Mouse (Mus musculus) limb, embryonic 15.5 days (tissue): Measurements from ENCODE around the gene Rpa1. TPM values are rescaled to one million over a fixed set of nuclear protein-coding genes. Genes with fewer than 3 reads are reported as not detected.

Source experiments
- ATAC-seq: fragments of 200-750 bp; cut with Nextera tagmentation; 2 replicates; pipeline ENCODE4 v1.8.0; 2017; ENCODE audit warnings: low read depth, moderate TSS enrichment; ENCODE audit not compliant: insufficient number of reproducible peaks, low FRiP score, low TSS enrichment
- H3K27ac ChIP-seq: fragments of 300-500 bp; sonication (generic); 2 replicates; pipeline ENCODE4 v1.5.1; 2015; ENCODE audit warnings: moderate library complexity, mild to moderate bottlenecking, inconsistent platforms
- H3K27me3 ChIP-seq: fragments of 300-500 bp; sonication (generic); 2 replicates; pipeline ENCODE4 v1.6.1; 2015; ENCODE audit warnings: inconsistent platforms
- H3K36me3 ChIP-seq: fragments of 300-500 bp; sonication (generic); 2 replicates; pipeline ENCODE4 v1.6.1; 2015; ENCODE audit warnings: inconsistent platforms
- H3K4me1 ChIP-seq: fragments of 300-500 bp; sonication (generic); 2 replicates; pipeline ENCODE4 v1.6.1; 2015; ENCODE audit warnings: inconsistent platforms
- H3K4me2 ChIP-seq: fragments of 300-500 bp; sonication (generic); 2 replicates; pipeline ENCODE4 v1.6.1; 2015; ENCODE audit warnings: mild to moderate bottlenecking, inconsistent platforms
- H3K4me3 ChIP-seq: fragments of 300-500 bp; sonication (generic); 2 replicates; pipeline ENCODE4 v1.5.1; 2015; ENCODE audit warnings: mild to moderate bottlenecking, inconsistent platforms
- H3K9ac ChIP-seq: fragments of 300-500 bp; sonication (generic); 2 replicates; pipeline ENCODE4 v1.6.1; 2015; ENCODE audit warnings: inconsistent platforms
- H3K9me3 ChIP-seq: fragments of 300-500 bp; sonication (generic); 2 replicates; pipeline ENCODE4 v1.6.1; 2016; ENCODE audit warnings: inconsistent platforms
- WGBS: fragments of 180-500 bp; shearing (Covaris S2); methylation state at CpG from one replicate; pipeline ENCODE4 v1.1.7; 2015; 5-methylcytosine and 5-hydroxymethylcytosine counted together
- polyA plus RNA-seq: library from polyadenylated mRNA; unstranded; fragments of >200 nt; fragmentation: Nextera tagmentation; extraction: Ambion mirVana; gene quantifications from 2 replicates; pipeline ENCODE4 v1.2.1, GENCODE M21; 2015

The Rpa1 gene
- polyA plus RNA-seq, 1 experiment from 2014 or later: 102 TPM

DNA sequence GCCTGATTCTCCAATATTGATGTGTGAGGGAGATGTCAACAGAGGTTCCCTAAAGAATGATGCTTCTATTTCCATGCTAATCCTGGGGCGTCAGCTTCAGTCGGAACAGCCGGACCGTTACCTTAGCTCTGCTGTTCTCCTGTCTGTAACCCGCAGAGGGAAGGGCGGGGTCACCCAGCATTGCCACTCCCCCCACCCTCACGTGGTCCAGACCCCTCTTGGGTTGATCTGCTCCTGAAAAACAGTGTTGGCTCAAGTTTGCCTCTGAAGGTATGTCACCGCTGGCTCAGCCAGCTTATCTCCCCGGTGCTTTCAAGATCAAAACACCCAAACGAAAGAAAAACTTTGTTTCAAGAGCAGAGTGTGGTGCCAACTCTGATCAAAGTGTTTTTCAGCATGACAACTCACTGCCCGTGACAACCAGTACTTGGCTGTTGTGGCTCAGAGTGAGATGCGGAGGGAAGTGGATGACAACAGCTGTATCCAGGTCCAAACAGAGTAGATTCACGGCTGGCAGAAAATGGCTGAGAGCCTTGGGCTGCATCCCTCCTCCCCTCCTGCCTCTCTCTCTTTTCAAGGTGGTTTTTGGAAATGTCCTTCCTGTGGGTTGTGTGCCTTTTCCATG, 65.5 kb downstream of the Rpa1 start:
- Histone ChIP-seq H3K27ac (no peak overlapping the region), H3K36me3 (no peaks in the 10 kb centered on the region), H3K27me3 (peaks cover 37% of the 10 kb centered on the region), H3K4me2 (0 out of 2 replicates have a peak overlapping the region, but pooled peaks have one; percentile 12), H3K9ac (no peak overlapping the region), H3K9me3 (no peaks in the 10 kb centered on the region), H3K4me3 (no peak overlapping the region), H3K4me1 (peaks cover 33% of the 10 kb centered on the region)
- 11% methylated on average over 13 of the region's 13 CpGs for whole genome bisulfite sequencing
- ATAC-seq: no peak

DNA sequence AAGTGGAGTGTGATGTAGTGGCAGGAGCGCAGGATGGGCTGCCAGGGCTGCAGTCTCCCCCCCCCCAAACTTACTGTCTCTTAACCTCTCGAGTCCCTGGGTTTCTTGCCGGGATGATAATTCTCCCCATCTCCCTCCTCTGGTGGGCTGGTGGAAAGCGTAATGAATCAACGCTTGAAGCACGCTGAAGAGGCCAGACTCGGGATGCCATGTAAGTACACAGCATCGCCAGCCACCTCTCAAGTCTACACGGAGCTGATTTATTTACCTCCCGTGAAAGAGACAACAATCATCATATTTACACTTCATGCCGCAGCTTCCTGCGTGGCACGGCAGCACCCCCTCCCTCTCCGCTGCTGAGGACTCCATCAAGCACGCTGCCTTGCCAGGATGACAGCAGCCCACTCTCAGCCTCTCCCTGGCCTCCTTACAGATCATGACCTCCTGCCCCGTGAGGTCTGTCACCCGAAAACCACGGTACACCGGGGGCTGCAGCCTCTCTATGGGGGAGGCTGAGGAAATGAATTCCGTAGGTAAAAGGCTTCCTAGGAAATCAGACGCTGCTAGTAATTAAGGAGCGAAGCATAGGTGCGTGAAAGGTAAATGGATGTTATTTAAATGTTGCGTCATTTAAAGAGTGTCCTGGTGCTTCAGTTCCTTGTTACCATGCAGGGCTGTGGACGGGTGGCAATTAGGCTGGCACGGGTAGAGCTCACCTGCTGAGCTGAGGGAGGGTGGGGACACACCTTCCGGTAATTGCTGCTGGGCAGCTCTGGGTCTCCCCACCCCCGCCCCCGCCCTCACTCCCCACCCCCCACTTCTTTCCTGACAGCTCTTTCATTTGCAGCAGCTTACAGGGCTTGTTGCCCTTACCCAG, 66.5 kb downstream of the Rpa1 start:
- no peak overlapping the region for H3K27ac ChIP-seq
- no peaks in the 10 kb centered on the region for H3K36me3 ChIP-seq
- H3K4me3 ChIP-seq: peak overlapping the region; percentile 7; the same call in 1 of the 2 replicates
- peaks cover 33% of the 10 kb centered on the region for H3K4me1 ChIP-seq
- no peak for ATAC-seq
- peak overlapping the region; percentile 12; the same call in 1 of the 2 replicates for H3K4me2 ChIP-seq
- no peaks in the 10 kb centered on the region for H3K9me3 ChIP-seq
- no peak overlapping the region for H3K9ac ChIP-seq
- 10% methylated on average over 29 of the region's 29 CpGs for WGBS
- peaks cover 37% of the 10 kb centered on the region for H3K27me3 ChIP-seq

DNA sequence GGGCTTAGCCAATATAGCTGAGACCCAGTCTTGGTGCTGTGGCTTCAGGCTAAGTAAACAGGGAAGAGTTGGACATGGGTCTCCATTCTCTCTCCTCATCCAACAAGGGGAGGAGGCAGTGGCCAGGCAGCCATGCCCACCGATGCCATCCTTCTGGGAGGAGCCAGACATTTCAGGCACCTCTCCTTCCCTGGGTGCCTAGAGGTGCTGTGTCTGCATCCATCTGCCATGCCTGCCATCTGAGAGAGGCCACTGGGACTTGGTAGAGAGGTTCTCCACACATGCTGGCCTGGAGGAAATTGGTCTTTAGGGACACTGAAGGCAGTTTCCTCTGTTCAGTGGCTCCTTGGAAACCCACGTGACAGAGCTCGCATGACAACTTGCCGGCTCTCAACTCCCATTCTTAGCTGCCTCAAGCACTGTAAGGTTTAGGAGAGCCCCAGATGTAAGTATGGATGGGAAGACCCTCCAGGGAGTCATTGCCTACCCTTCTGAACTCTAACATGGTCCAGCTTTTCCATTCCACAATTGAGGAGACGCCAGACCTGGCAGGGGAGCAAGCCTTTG, 67.6 kb downstream of the Rpa1 start:
- no peak for ATAC-seq
- H3K36me3 ChIP-seq: no peaks in the 10 kb centered on the region
- H3K9me3 ChIP-seq: no peaks in the 10 kb centered on the region
- no peak overlapping the region for H3K4me3 ChIP-seq
- H3K27ac ChIP-seq: no peak overlapping the region
- H3K9ac ChIP-seq: no peak overlapping the region
- H3K27me3 ChIP-seq: peaks cover 37% of the 10 kb centered on the region
- 50% methylated on average over 5 of the region's 5 CpGs for WGBS
- no peak overlapping the region for H3K4me2 ChIP-seq
- peaks cover 33% of the 10 kb centered on the region for H3K4me1 ChIP-seq

DNA sequence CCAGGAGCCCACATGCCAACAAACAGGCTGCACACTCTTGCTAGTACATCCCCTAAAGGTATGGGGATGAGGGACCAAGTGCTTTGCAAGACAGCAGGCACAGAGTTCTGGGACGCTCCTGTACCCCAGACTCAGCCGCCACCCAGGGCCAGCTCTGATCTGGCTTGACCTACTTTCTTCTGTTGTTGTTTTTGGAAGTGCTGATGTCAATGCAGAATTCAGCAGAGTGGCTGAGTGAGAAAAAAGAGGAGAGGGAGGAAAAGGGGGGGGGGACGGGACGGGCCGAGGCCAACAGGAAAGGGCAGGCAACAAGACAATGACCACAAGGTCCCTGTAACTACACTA, 68.1 kb downstream of the Rpa1 start:
- no peak overlapping the region for H3K4me3 ChIP-seq
- peaks cover 37% of the 10 kb centered on the region for H3K4me1 ChIP-seq
- 57% methylated on average over 5 of the region's 5 CpGs for WGBS
- no peak for ATAC-seq
- peaks cover 37% of the 10 kb centered on the region for H3K27me3 ChIP-seq
- no peak overlapping the region for H3K27ac ChIP-seq
- no peaks in the 10 kb centered on the region for H3K36me3 ChIP-seq
- no peak overlapping the region for H3K9ac ChIP-seq
- H3K4me2 ChIP-seq: no peak overlapping the region
- no peaks in the 10 kb centered on the region for H3K9me3 ChIP-seq

DNA sequence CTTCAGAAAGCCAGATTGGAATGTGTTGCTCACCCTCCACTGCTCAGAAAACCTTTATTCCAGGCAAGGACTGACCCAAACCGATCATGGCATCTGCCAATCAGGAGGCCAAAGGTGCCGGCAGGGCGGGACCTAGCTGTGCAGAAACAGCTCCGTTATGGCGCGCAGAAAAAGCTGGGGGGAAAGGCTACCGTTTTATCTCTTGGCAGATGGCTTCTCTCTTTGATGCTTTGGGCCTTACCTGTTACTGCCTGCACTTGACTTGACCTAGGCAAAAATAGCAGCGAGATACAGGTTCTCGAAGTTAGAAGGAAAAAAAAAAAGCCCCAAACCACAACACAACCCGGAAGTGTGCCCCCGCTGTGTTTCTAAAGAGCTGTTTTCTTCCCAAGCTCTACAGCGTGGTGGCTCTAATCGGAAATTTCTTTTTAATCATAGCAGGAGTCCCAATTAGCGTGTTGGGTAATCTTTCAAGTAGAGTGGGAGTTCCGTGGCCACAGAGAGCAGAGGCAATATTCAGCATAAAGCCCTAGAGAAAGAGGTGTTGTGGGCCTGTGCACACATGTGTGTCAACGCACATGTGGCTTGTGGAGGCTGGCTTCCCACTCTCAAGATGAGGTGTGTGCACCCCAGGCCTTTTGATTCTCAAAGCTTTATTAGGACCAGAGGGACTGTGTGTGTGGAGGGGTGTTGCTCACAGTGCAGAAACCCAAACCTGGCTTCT, 68.6 kb downstream of the Rpa1 start:
- peaks cover 41% of the 10 kb centered on the region for H3K4me1 ChIP-seq

DNA sequence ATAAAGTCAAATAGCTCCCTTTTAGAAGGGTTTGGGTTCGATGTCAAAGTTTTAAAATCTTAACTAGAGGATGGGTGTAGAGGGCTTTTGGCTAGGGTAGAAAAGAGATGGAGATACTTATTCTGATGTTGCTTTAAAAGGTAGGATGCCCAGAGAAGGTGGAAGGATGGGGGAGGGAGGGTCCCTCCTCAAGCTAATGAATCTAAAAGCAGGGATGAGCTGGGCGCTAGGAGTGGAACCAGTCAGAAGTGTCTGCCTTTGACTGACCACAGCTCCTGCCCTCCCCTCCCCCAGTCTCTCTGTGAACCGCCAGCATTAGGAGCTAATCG, 69.1 kb downstream of the Rpa1 start:
- Histone ChIP-seq H3K4me2 (peak overlapping the region; percentile 43), H3K27ac (no peak overlapping the region), H3K27me3 (peaks cover 37% of the 10 kb centered on the region), H3K9ac (no peak overlapping the region), H3K4me1 (peaks cover 41% of the 10 kb centered on the region), H3K9me3 (no peaks in the 10 kb centered on the region), H3K4me3 (peak overlapping the region; percentile 17; the same call in 1 of the 2 replicates), H3K36me3 (no peaks in the 10 kb centered on the region)
- WGBS: 23% methylated on average over 4 of the region's 4 CpGs
- ATAC-seq: no peak

More for the DNA sequence above, 68.6 kb downstream of the Rpa1 start:
- H3K9me3 ChIP-seq: no peaks in the 10 kb centered on the region
- H3K36me3 ChIP-seq: no peaks in the 10 kb centered on the region
- H3K4me2 ChIP-seq: peak overlapping the region; percentile 43
- 0 out of 2 replicates have a peak overlapping the region, but pooled peaks have one; percentile 3 for H3K9ac ChIP-seq
- H3K27ac ChIP-seq: no peak overlapping the region
- peaks cover 37% of the 10 kb centered on the region for H3K27me3 ChIP-seq
- H3K4me3 ChIP-seq: peak overlapping the region; percentile 17
- ATAC-seq: no peak
- WGBS: 8% methylated on average over 16 of the region's 16 CpGs

DNA sequence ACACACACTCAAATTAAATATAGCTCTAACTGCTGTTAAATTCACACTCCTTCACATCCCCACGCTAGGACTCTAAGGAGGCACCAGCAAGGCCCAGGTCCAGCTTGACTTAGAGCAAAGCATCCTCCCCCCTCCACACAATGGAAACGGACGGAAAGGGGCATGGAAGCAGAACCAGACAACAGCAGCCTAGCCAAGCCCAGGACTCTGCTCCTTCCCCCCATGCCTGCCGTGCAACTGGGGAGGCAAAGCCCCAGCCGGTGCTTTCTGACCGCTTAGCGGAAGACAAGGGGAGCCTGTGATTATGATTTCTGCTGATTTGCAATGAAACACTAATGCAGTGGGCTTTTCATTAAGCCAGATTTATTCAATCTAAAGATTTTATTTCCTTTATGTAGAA, 70.0 kb downstream of the Rpa1 start:
- WGBS: 66% methylated on average over 7 of the region's 7 CpGs
- peaks cover 32% of the 10 kb centered on the region for H3K27me3 ChIP-seq
- no peak overlapping the region for H3K4me2 ChIP-seq
- no peak for ATAC-seq
- H3K36me3 ChIP-seq: no peaks in the 10 kb centered on the region
- no peaks in the 10 kb centered on the region for H3K9me3 ChIP-seq
- H3K4me1 ChIP-seq: peaks cover 43% of the 10 kb centered on the region
- H3K4me3 ChIP-seq: no peak overlapping the region
- no peak overlapping the region for H3K9ac ChIP-seq
- H3K27ac ChIP-seq: no peak overlapping the region

DNA sequence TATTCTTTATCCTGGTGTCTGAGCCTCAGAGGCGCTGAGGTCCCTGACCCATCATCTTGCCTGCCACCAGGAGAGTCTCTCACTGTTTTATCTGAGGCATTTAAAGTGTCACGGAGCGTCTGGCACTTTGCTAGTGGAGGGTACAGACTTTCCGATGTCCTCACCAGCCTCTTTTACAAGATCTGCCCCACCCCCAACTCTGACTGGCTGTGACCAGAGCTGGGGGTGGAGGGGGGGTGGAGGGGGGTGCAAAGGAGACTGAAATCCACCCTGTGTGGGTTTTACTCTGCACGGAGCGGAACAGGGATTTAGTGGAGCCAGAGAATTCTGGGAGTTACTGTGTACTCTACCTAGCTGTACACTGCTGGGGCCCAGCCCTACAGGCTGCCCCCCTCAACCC, 73.1 kb downstream of the Rpa1 start:
- WGBS: 32% methylated on average over 6 of the region's 6 CpGs
- no peak overlapping the region for H3K9ac ChIP-seq
- no peaks in the 10 kb centered on the region for H3K36me3 ChIP-seq
- H3K4me1 ChIP-seq: peaks cover 22% of the 10 kb centered on the region
- peaks cover 1% of the 10 kb centered on the region; the same call in 1 of the 2 replicates for H3K27me3 ChIP-seq
- H3K4me2 ChIP-seq: no peak overlapping the region
- no peak overlapping the region for H3K27ac ChIP-seq
- ATAC-seq: no peak; the same call in 1 of the 2 replicates
- no peaks in the 10 kb centered on the region for H3K9me3 ChIP-seq
- no peak overlapping the region for H3K4me3 ChIP-seq

DNA sequence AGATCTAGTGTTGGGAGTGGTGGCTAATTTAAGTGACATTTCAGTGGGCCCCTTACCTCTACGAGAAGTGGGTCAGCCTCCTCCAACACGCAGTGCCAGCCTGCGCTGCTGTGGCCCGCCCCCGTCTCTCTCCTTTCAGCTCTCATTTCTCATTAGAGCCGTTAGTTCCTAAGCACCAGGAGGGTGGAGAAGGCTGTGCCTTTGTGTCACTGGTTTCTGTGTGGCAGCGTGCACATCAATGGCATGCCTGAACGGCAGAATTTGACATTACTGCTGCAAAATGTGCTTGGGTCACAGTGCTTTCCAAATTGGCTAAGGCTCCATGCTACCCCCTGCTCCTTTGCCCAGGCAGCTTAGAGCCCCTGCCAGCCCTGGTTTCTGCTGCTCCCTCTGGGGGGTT, 74.7 kb downstream of the Rpa1 start:
- Histone ChIP-seq H3K4me2 (no peak overlapping the region), H3K9me3 (no peaks in the 10 kb centered on the region), H3K27me3 (no peaks in the 10 kb centered on the region), H3K4me3 (no peak overlapping the region), H3K9ac (no peak overlapping the region), H3K27ac (no peak overlapping the region), H3K4me1 (peaks cover 13% of the 10 kb centered on the region), H3K36me3 (no peaks in the 10 kb centered on the region)
- no peak for ATAC-seq
- WGBS: 26% methylated on average over 8 of the region's 8 CpGs

DNA sequence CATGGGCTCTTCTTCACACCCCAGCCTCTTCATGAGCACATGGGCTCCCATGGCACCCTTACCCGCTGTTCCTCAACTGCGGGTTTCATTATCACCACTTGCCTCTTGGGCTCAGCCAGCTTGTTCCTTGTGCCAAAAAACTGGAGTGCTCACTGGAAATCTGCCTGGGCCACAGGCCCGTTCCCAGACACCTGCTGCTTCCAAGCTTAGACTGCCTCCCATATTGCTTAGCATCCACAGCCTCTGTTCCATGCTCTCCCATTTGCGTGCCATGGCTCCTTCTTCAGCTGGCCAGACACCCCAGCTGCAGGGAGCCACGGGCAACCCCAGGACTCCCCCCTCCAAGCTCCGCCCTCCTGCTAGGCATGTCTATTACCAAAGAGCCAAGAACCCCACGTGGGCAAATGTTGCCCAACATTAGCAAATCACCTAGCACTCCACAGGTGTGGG, 77.1 kb downstream of the Rpa1 start:
- Histone ChIP-seq H3K4me1 (peaks cover 15% of the 10 kb centered on the region), H3K4me3 (no peak overlapping the region), H3K27ac (no peak overlapping the region), H3K4me2 (no peak overlapping the region), H3K9ac (no peak overlapping the region), H3K36me3 (no peaks in the 10 kb centered on the region), H3K27me3 (no peaks in the 10 kb centered on the region), H3K9me3 (no peaks in the 10 kb centered on the region)
- WGBS: 64% methylated on average over 7 of the region's 7 CpGs
- ATAC-seq: no peak

DNA sequence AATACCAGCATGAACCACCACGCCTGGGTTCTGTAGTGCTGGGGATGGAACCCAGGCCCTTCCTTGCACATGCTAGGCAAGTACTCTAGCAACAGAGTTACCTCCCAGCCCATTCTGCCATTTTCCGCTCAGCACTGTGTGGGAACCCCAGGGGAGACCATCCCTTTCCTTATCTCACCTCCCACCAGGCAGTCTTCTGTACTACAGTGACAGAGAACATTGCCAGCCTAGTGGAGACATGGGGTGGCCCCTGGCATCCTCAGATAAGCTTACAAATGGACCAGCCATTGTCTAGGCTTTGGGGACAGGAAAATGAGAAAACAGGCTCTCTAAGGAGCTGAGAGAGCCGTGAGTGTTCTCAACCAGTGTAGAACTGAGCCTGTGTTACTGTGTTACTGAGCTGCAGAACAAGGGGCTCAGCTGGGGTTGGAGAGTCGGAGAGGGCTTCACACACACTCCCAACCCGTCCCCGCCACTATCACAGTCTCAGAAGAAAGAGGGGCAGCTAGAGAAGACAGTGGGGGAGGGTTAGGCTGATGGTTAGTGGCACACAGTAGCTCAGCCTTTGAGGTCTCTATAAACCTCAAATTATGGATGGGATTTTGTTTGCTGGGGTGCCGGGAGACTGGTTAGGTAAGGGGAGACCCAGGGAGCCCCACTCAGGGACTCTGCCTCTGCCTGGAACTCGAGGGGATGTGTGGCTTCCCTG, 77.7 kb downstream of the Rpa1 start:
- Histone ChIP-seq H3K36me3 (no peaks in the 10 kb centered on the region), H3K4me1 (peaks cover 19% of the 10 kb centered on the region), H3K4me3 (no peak overlapping the region), H3K9ac (no peak overlapping the region), H3K27ac (no peak overlapping the region), H3K9me3 (no peaks in the 10 kb centered on the region), H3K4me2 (no peak overlapping the region), H3K27me3 (no peaks in the 10 kb centered on the region)
- no peak for ATAC-seq
- WGBS: 77% methylated on average over 8 of the region's 8 CpGs
